ENCODE assay signal across 20 mouse cellular contexts in the genomic region with DNA sequence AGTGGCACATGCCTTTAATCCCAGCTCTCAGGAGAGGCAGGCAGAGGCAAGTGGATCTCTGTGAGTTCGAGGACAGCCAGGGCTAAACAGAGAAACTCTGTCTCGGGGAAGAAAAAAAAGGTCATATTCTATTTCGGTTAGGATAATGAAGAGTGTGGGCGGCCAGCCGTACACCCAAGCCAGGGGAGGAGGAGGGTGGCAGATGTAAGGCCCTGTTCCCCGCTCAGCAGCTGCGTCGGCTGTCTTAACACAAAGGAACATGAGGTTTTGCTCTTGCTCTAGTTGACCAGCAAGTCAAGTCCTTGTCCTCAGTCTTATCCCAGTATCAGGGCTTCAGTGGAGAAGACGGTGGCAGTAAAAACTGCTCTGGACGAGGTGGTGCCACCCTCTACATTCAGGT. TPM values are rescaled to one million over a fixed set of nuclear protein-coding genes. Genes with fewer than 3 reads are reported as not detected.
"Had no signal": no experiment of that assay in that cellular context is flagged by ENCODE, and none has a peak within 500 bp of the region (broad histone marks: within the 10 kb centered on the region; RNA-seq: fewer than 3 reads in every experiment).

No protein-coding gene starts in this region.

- H3K27ac ChIP-seq: midbrain, embryonic 10.5 days; midbrain, embryonic 12.5 days; neural tube, embryonic 13.5 days; neural tube, embryonic 15.5 days; stomach, embryonic 15.5 days; stomach, postnatal 0 days had no signal

- H3K9ac ChIP-seq: lung, embryonic 14.5 days; midbrain, embryonic 12.5 days; neural tube, embryonic 13.5 days; neural tube, embryonic 15.5 days; stomach, embryonic 15.5 days had no signal

- H3K4me2 ChIP-seq: lung, embryonic 14.5 days; midbrain, embryonic 12.5 days; neural tube, embryonic 13.5 days; neural tube, embryonic 15.5 days; stomach, embryonic 15.5 days had no signal

- DNase-seq: lung, adult 18-20 months; lung, embryonic 14.5 days; lung, postnatal 10 days; lung, postnatal 4 days; midbrain, embryonic 14.5 days; right cerebral cortex, postnatal 14 days; thymus, adult 2 months; thymus, postnatal 25 days; thymus, postnatal 4 days had no signal

- H3K27me3 ChIP-seq: midbrain, embryonic 12.5 days; neural tube, embryonic 13.5 days; neural tube, embryonic 15.5 days; stomach, embryonic 15.5 days had no signal

- H3K9me3 ChIP-seq: midbrain, embryonic 10.5 days; midbrain, embryonic 12.5 days; neural tube, embryonic 13.5 days; neural tube, embryonic 15.5 days; stomach, embryonic 15.5 days had no signal

- H3K4me3 ChIP-seq: midbrain, embryonic 10.5 days; midbrain, embryonic 12.5 days; myocyte; neural tube, embryonic 13.5 days; neural tube, embryonic 15.5 days; stomach, embryonic 15.5 days had no signal

- H3K36me3 ChIP-seq: stomach, embryonic 15.5 days had no signal

- H3K4me1 ChIP-seq: stomach, embryonic 15.5 days had no signal

RNA-seq across cellular contexts. Expression of gene Hrh3, which starts 21.2 kb away (rescaled TPM):
- total RNA-seq: megakaryocyte-erythroid progenitor cell, adult 5-6 weeks had no signal
- polyA plus RNA-seq: liver, embryonic 16.5 days; lung, embryonic 14.5 days; lung, embryonic 16.5 days; spleen, adult 2 months; stomach, postnatal 0 days had no signal
